ENCODE assay signal across 10 mouse cellular contexts in the genomic region with DNA sequence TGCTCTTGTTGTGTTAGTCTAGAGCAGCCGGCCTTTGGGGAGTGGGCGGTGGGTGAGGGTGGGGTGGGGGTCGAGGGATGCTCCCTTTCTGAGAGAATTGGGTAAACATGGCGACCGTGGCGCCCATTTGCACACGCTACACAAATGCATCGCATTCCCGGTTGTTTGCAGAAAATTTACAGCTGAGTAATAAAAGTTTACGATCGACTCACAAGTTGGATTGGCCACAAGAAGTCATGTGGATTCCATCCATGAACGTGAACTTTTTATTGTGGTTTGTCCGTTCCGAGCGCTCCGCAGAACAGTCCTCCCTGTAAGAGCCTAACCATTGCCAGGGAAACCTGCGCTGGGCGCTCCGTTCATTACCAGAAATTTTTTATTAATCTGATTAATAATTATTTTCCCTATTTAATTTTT. TPM values are rescaled to one million over a fixed set of nuclear protein-coding genes. Genes with fewer than 3 reads are reported as not detected.
A peak's percentile ranks its signal among the peaks of the same experiment; 100 is the strongest.
DNase-seq lines count a peak whose midpoint lies in the region; ATAC-seq and TF ChIP-seq lines count a peak whose summit lies in the region.
"Had no signal": no experiment of that assay in that cellular context is flagged by ENCODE, and none has a peak within 500 bp of the region (broad histone marks: within the 10 kb centered on the region; RNA-seq: fewer than 3 reads in every experiment).

Gene Hoxc6 (plus strand): TSS at position 319 of the 417 bp plus-strand sequence.

- no peak for DNase-seq in heart, adult 11 months
- DNase-seq in adrenal gland, postnatal 36 days, result peak in 1 of 2 experiments; percentile 64
- DNase-seq in liver, embryonic 14.5 days (ENCODE audit: low read depth in 3 of 3, low spot score in 3 of 3), result no peak
- DNase-seq in urinary bladder, adult 18-20 months (ENCODE audit: low spot score in 2 of 2), result no peak
- DNase-seq in gastrocnemius, adult 18-20 months (ENCODE audit: low spot score), result no peak

- no peaks in the 10 kb centered on the region for H3K36me3 ChIP-seq in heart, embryonic 13.5 days
- H3K36me3 ChIP-seq in hindbrain, embryonic 16.5 days (ENCODE audit: control insufficient read depth, insufficient read depth, low read length), result no peaks in the 10 kb centered on the region
- H3K36me3 ChIP-seq in liver, embryonic 14.5 days (replicated peaks; ENCODE audit: control insufficient read depth, insufficient read depth, low read depth), result no peaks in the 10 kb centered on the region

- ATAC-seq in heart, embryonic 13.5 days (ENCODE audit: extremely low read depth, insufficient number of reproducible peaks, low FRiP score, low TSS enrichment), result no peak
- ATAC-seq in hindbrain, embryonic 16.5 days, result no peak
- ATAC-seq in liver, embryonic 14.5 days (ENCODE audit: insufficient read depth), result no peak
- no peak for ATAC-seq in activated CD4-positive, CD25-positive, alpha-beta regulatory T cell, adult 4 months
- ATAC-seq: Patski had no signal

- H3K27me3 ChIP-seq in heart, embryonic 13.5 days (replicated peaks), result peaks cover 99% of the 10 kb centered on the region
- peaks cover 71% of the 10 kb centered on the region for H3K27me3 ChIP-seq in hindbrain, embryonic 16.5 days (replicated peaks; ENCODE audit: control insufficient read depth, insufficient read depth, low read length)
- H3K27me3 ChIP-seq in liver, embryonic 14.5 days (ENCODE audit: control insufficient read depth, insufficient read depth, low read length), result peaks cover 96% of the 10 kb centered on the region
- H3K27me3 ChIP-seq: Patski had no signal

- no peak for TF ChIP-seq EP300 in liver, embryonic 14.5 days (IDR thresholded peaks at IDR 0.05; ENCODE audit: low read depth)

- TF ChIP-seq CTCF in liver, embryonic 14.5 days (IDR thresholded peaks at IDR 0.05; ENCODE audit: low read depth), result no peak

- H3K4me3 ChIP-seq in heart, embryonic 13.5 days, result peak within 1 kb of the TSS; percentile 59
- H3K4me3 ChIP-seq in hindbrain, embryonic 16.5 days (ENCODE audit: low read length), result peak within 1 kb of the TSS; percentile 38
- H3K4me3 ChIP-seq in liver, embryonic 14.5 days (ENCODE audit: insufficient read depth in 1 of 2, low read depth in 2 of 2, low read length in 2 of 2), result peak within 1 kb of the TSS in 1 of 2 experiments; percentile 12; a peak in 1 of 4 replicates

- H3K4me2 ChIP-seq in heart, embryonic 13.5 days, result peak within 1 kb of the TSS; percentile 81
- H3K4me2 ChIP-seq in hindbrain, embryonic 16.5 days (ENCODE audit: low read length), result peak within 1 kb of the TSS; percentile 58
- peak within 1 kb of the TSS; percentile 60 for H3K4me2 ChIP-seq in liver, embryonic 14.5 days (ENCODE audit: low read depth)

- WGBS in heart, embryonic 13.5 days, result 3% methylated on average over 19 of the region's 19 CpGs
- 2% methylated on average over 19 of the region's 19 CpGs for WGBS in hindbrain, embryonic 16.5 days
- 2% methylated on average over 19 of the region's 19 CpGs for WGBS in liver, embryonic 14.5 days (ENCODE audit: insufficient replicate concordance)

- no peak within 1 kb of the TSS for H3K27ac ChIP-seq in heart, embryonic 13.5 days (replicated peaks)
- H3K27ac ChIP-seq in hindbrain, embryonic 16.5 days (ENCODE audit: low read depth, low read length), result no peak within 1 kb of the TSS
- no peak within 1 kb of the TSS for H3K27ac ChIP-seq in liver, embryonic 14.5 days

- H3K9ac ChIP-seq in heart, embryonic 13.5 days, result peak within 1 kb of the TSS; percentile 81
- 0 out of 2 replicates have a peak within 1 kb of the TSS, but pooled peaks have one; percentile 42 for H3K9ac ChIP-seq in hindbrain, embryonic 16.5 days (ENCODE audit: low read depth, low read length)
- H3K9ac ChIP-seq in liver, embryonic 14.5 days (replicated peaks), result no peak within 1 kb of the TSS

- H3K4me1 ChIP-seq in heart, embryonic 13.5 days, result peaks cover 30% of the 10 kb centered on the region
- H3K4me1 ChIP-seq in hindbrain, embryonic 16.5 days (ENCODE audit: control insufficient read depth, insufficient read depth, low read depth, low read length), result peaks cover 5% of the 10 kb centered on the region
- no peaks in the 10 kb centered on the region for H3K4me1 ChIP-seq in liver, embryonic 14.5 days (replicated peaks; ENCODE audit: control insufficient read depth in 2 of 2, insufficient read depth in 2 of 2, low read length in 1 of 2)

- no peaks in the 10 kb centered on the region for H3K9me3 ChIP-seq in heart, embryonic 13.5 days
- H3K9me3 ChIP-seq in hindbrain, embryonic 16.5 days (ENCODE audit: control insufficient read depth, low read length), result no peaks in the 10 kb centered on the region
- no peaks in the 10 kb centered on the region for H3K9me3 ChIP-seq in liver, embryonic 14.5 days (ENCODE audit: control insufficient read depth, low read length)

RNA-seq across cellular contexts. Expression of gene Hoxc6, which starts in this region (rescaled TPM):
- 0.22 and 0.25 TPM in 2 replicates for polyA plus RNA-seq in heart, embryonic 13.5 days (2015; fragmentation: Nextera tagmentation; extraction: Ambion mirVana)
- 10 to 100 TPM; 43.2 to 46.3 TPM for total RNA-seq in adrenal gland, postnatal 36 days (2021)
- 4.0 and 9.0 TPM in 2 replicates for polyA plus RNA-seq in hindbrain, embryonic 16.5 days (2015; fragmentation: Nextera tagmentation; extraction: Ambion mirVana)
- polyA plus RNA-seq in liver, embryonic 14.5 days (2012; rRNA removed), result 0.06 TPM in 2 replicates
- polyA plus RNA-seq in liver, embryonic 14.5 days (2014; fragmentation: Nextera tagmentation; extraction: Ambion mirVana), result 0.14 TPM in 1 of 2 replicates, not detected in the other
- polyA plus RNA-seq in activated CD4-positive, CD25-positive, alpha-beta regulatory T cell, adult 4 months (2017; shearing (Covaris generic)), result not detected
- 1 to 10 TPM; 5.3 to 5.8 TPM for total RNA-seq in gastrocnemius, adult 18-20 months (2021)
- total RNA-seq: neutrophil, adult 5-6 weeks had no signal

Comparison
In these comparisons a context has a peak if more than half of its experiments do, and no peak if none do; other contexts are left out.
1. RNA of gene Hoxc6 (total RNA-seq): 43.2 to 46.3 TPM in adrenal gland, postnatal 36 days; 5.3 to 5.8 TPM in gastrocnemius, adult 18-20 months; every median in the first group is over 4 times any median in the second.
2. Peak in every context shown above with its lines, with median percentiles within 50 percentile points of each other: H3K4me2 ChIP-seq.